Mouse (Mus musculus) urinary bladder, postnatal 25 days (tissue): ENCODE measurements around the gene Olfr995.

Source experiments
- DNase-seq: peaks from one replicate; pipeline ENCODE4 v3.0.0; 2022; ENCODE audit warnings: low spot score

The Olfr995 gene

GRCm38 (mm10) chr2:85443539-85443938 is at the start of gene Olfr995:
Olfr995 (minus strand) TSS chr2:85443639.
- DNase-seq: no peak

GRCm38 (mm10) chr2:85490396-85490795 is 47.0 kb upstream of the Olfr995 start:
- no peak for DNase-seq

- no peak for DNase-seq
Measured at GRCm38 (mm10) chr2:85466801-85467325, 23.4 kb upstream of the Olfr995 start.

- no peak for DNase-seq
Measured at GRCm38 (mm10) chr2:85442546-85442945, 893 bp downstream of the Olfr995 start.

GRCm38 (mm10) chr2:85436351-85436750 is 7.1 kb downstream of the Olfr995 start, which contains the start of gene Olfr994:
Olfr994 (minus strand) TSS chr2:85436451.
- no peak for DNase-seq

GRCm38 (mm10) chr2:85425893-85426292 is 17.5 kb downstream of the Olfr995 start:
- DNase-seq: no peak

- DNase-seq: no peak
Measured at GRCm38 (mm10) chr2:85414777-85415176, 28.7 kb downstream of the Olfr995 start, which contains the start of gene Olfr993. Olfr993 (minus strand) TSS chr2:85414877.

- DNase-seq: no peak
Measured at GRCm38 (mm10) chr2:85409369-85409768, 34.1 kb downstream of the Olfr995 start, which contains the start of gene Olfr992. Olfr992 (minus strand) TSS chr2:85409469.
